Mouse (Mus musculus): ENCODE measurements around the gene Vmn2r39. TPM values are rescaled to one million over a fixed set of nuclear protein-coding genes. Genes with fewer than 3 reads are reported as not detected.

The Vmn2r39 gene
- polyA plus RNA-seq (2015; fragmentation: Illumina TruSeq; extraction: RNeasy Lipid Tissue Mini Kit (QIAGEN cat#74804); ENCODE audit: insufficient read depth, low read depth, low replicate concordance) = not detected

GRCm38 (mm10) chr7:9030698-9031097, at the start of gene Vmn2r39:
Gene Vmn2r39 (minus strand): TSS chr7:9030798.

Other genes with a start within 250 kb of the Vmn2r39 start
- gene Vmn2r40, start 99.4 kb downstream of the Vmn2r39 start, polyA plus RNA-seq (2015; fragmentation: Illumina TruSeq; extraction: RNeasy Lipid Tissue Mini Kit (QIAGEN cat#74804); ENCODE audit: insufficient read depth, low read depth, low replicate concordance) = not detected
- gene Vmn2r38, start 67.1 kb upstream of the Vmn2r39 start, polyA plus RNA-seq (2015; fragmentation: Illumina TruSeq; extraction: RNeasy Lipid Tissue Mini Kit (QIAGEN cat#74804); ENCODE audit: insufficient read depth, low read depth, low replicate concordance) = not detected
- not detected for gene Vmn2r37, start 192.9 kb upstream of the Vmn2r39 start, polyA plus RNA-seq (2015; fragmentation: Illumina TruSeq; extraction: RNeasy Lipid Tissue Mini Kit (QIAGEN cat#74804); ENCODE audit: insufficient read depth, low read depth, low replicate concordance)

Data from pancreas, adult 10 weeks (tissue).